Mouse (Mus musculus) lung, embryonic 14.5 days (tissue): ENCODE data around the gene Rpl28. TPM values are rescaled to one million over a fixed set of nuclear protein-coding genes. Genes with fewer than 3 reads are reported as not detected.

Source experiments
- ATAC-seq: fragments of 200-750 bp; cut with Nextera tagmentation; 2 replicates; pipeline ENCODE4 v1.8.0; 2017; ENCODE audit warnings: mild to moderate bottlenecking, moderate TSS enrichment, moderate library complexity; ENCODE audit not compliant: insufficient read depth
- DNase-seq: peaks from one replicate; pipeline ENCODE4 v3.0.0-alpha.2; 2015
- H3K27ac ChIP-seq: fragments of 300-500 bp; sonication (generic); 2 replicates; pipeline ENCODE4 v1.5.1; 2014; ENCODE audit warnings: low read depth, mild to moderate bottlenecking, moderate library complexity
- H3K27me3 ChIP-seq: fragments of 300-500 bp; sonication (generic); 2 replicates; pipeline ENCODE4 v1.6.1; 2014; ENCODE audit warnings: low read length, control low read depth; ENCODE audit not compliant: insufficient read depth
- H3K36me3 ChIP-seq: fragments of 300-500 bp; sonication (generic); 2 replicates; pipeline ENCODE4 v1.6.1; 2014; ENCODE audit warnings: control low read depth; ENCODE audit not compliant: insufficient read depth
- H3K4me1 ChIP-seq: fragments of 300-500 bp; sonication (generic); 2 replicates; pipeline ENCODE4 v1.6.1; 2014; ENCODE audit warnings: antibody characterized with exemption, control low read depth; ENCODE audit not compliant: insufficient read depth
- H3K4me2 ChIP-seq: fragments of 300-500 bp; sonication (generic); 2 replicates; pipeline ENCODE4 v1.6.1; 2014; ENCODE audit warnings: mild to moderate bottlenecking
- H3K4me3 ChIP-seq: fragments of 300-500 bp; sonication (generic); 2 replicates; pipeline ENCODE4 v1.5.1; 2014; ENCODE audit warnings: low read depth, low read length
- H3K9ac ChIP-seq: fragments of 300-500 bp; sonication (generic); 2 replicates; pipeline ENCODE4 v1.6.1; 2014
- H3K9me3 ChIP-seq: fragments of 300-500 bp; sonication (generic); 2 replicates; pipeline ENCODE4 v1.6.1; 2016; ENCODE audit warnings: low read depth, low read length, control low read depth
- CTCF ChIP-seq: IDR thresholded peaks from 2 replicates; pipeline ENCODE4 v1.5.1; 2016; ENCODE audit warnings: antibody characterized with exemption, low read depth
- WGBS: fragments of 180-500 bp; shearing (Covaris S2); extraction: QIAGEN DNeasy Blood & Tissue Kit; methylation state at CpG from one replicate; pipeline ENCODE4 v1.1.7; 2014; 5-methylcytosine and 5-hydroxymethylcytosine counted together
- polyA plus RNA-seq: library from polyadenylated mRNA; unstranded; fragments of >200 nt; fragmentation: Nextera tagmentation; extraction: Ambion mirVana; gene quantifications from 2 replicates; pipeline ENCODE4 v1.2.1, GENCODE M21; 2014

Rpl28 gene
- polyA plus RNA-seq, 1 experiment from 2014 or later, result 294 TPM

- DNase-seq (no peak), ATAC-seq (no peak)
- H3K4me1 ChIP-seq, result peaks cover 3% of the 10 kb centered on the region; the same call in 1 of the 2 replicates
- peaks cover 22% of the 10 kb centered on the region for H3K36me3 ChIP-seq
- no peak overlapping the region for H3K27ac ChIP-seq
- WGBS, result 78% methylated on average over 2 of the region's 2 CpGs
- no peak overlapping the region for H3K4me2 ChIP-seq
- no peak overlapping the region for H3K4me3 ChIP-seq
- no peaks in the 10 kb centered on the region for H3K9me3 ChIP-seq
- no peak overlapping the region for H3K9ac ChIP-seq
- TF ChIP-seq CTCF, result no peak
- H3K27me3 ChIP-seq, result no peaks in the 10 kb centered on the region
These were observed 43.5 kb upstream of the Rpl28 start for GRCm38 (mm10) chr7:4749169-4749568.

GRCm38 (mm10) chr7:4751971-4752820 lies 40.5 kb upstream of the Rpl28 start:
- Histone ChIP-seq H3K9ac (peak overlapping the region; percentile 13; the same call in 1 of the 2 replicates), H3K27ac (0 out of 2 replicates have a peak overlapping the region, but pooled peaks have one; percentile 22), H3K36me3 (peaks cover under 1% of the 10 kb centered on the region; the same call in 1 of the 2 replicates), H3K9me3 (no peaks in the 10 kb centered on the region), H3K4me2 (peak overlapping the region; percentile 60), H3K4me1 (peaks cover 3% of the 10 kb centered on the region; the same call in 1 of the 2 replicates), H3K4me3 (peak overlapping the region; percentile 41), H3K27me3 (no peaks in the 10 kb centered on the region)
- DNase-seq (peak; percentile 41), ATAC-seq (peak; percentile 81)
- TF ChIP-seq CTCF, result no peak
- WGBS, result 2% methylated on average over 29 of the region's 30 CpGs

- DNase-seq, result peak; percentile 96
- H3K4me3 ChIP-seq, result peak within 1 kb of the TSS; percentile 41
- TF ChIP-seq CTCF, result peak; percentile 27; the same call in 1 of the 2 replicates
- peak within 1 kb of the TSS; percentile 13; the same call in 1 of the 2 replicates for H3K9ac ChIP-seq
- H3K4me2 ChIP-seq, result peak within 1 kb of the TSS; percentile 60
- H3K36me3 ChIP-seq, result no peaks in the 10 kb centered on the region
- peak; percentile 94 for ATAC-seq
- H3K27ac ChIP-seq, result peak within 1 kb of the TSS; percentile 22; the same call in 1 of the 2 replicates
- peaks cover 3% of the 10 kb centered on the region; the same call in 1 of the 2 replicates for H3K4me1 ChIP-seq
- 2% methylated on average over 24 of the region's 24 CpGs for WGBS
- H3K27me3 ChIP-seq, result no peaks in the 10 kb centered on the region
- H3K9me3 ChIP-seq, result no peaks in the 10 kb centered on the region
These were observed 39.7 kb upstream of the Rpl28 start, which contains the start of gene Cox6b2 for GRCm38 (mm10) chr7:4752821-4753570. Gene Cox6b2, minus strand, starts transcription at chr7:4753094.

- Histone ChIP-seq H3K4me2 (no peak overlapping the region), H3K9me3 (no peaks in the 10 kb centered on the region), H3K9ac (no peak overlapping the region), H3K4me1 (no peaks in the 10 kb centered on the region), H3K27ac (no peak overlapping the region), H3K27me3 (no peaks in the 10 kb centered on the region), H3K4me3 (no peak overlapping the region), H3K36me3 (no peaks in the 10 kb centered on the region)
- 23% methylated on average over 1 of the region's 1 CpGs for WGBS
- no peak for TF ChIP-seq CTCF
- ATAC-seq (no peak), DNase-seq (no peak)
These were observed 33.0 kb upstream of the Rpl28 start for GRCm38 (mm10) chr7:4759670-4760069.

GRCm38 (mm10) chr7:4764946-4765710 lies 27.5 kb upstream of the Rpl28 start:
- Histone ChIP-seq H3K9ac (no peak overlapping the region), H3K27ac (no peak overlapping the region), H3K9me3 (no peaks in the 10 kb centered on the region), H3K4me2 (0 out of 2 replicates have a peak overlapping the region, but pooled peaks have one; percentile 10), H3K27me3 (no peaks in the 10 kb centered on the region), H3K36me3 (no peaks in the 10 kb centered on the region), H3K4me1 (no peaks in the 10 kb centered on the region), H3K4me3 (no peak overlapping the region)
- 17% methylated on average over 4 of the region's 4 CpGs for WGBS
- TF ChIP-seq CTCF, result no peak
- DNase-seq (no peak), ATAC-seq (no peak)

GRCm38 (mm10) chr7:4771202-4771601 lies 21.5 kb upstream of the Rpl28 start, which contains the start of gene Fam71e2:
Gene Fam71e2, minus strand, starts transcription at chr7:4771302.
- DNase-seq (no peak), ATAC-seq (no peak)
- TF ChIP-seq CTCF, result no peak
- no peak within 1 kb of the TSS for H3K4me2 ChIP-seq
- no peak within 1 kb of the TSS for H3K4me3 ChIP-seq
- H3K36me3 ChIP-seq, result no peaks in the 10 kb centered on the region
- no peak within 1 kb of the TSS for H3K9ac ChIP-seq
- H3K4me1 ChIP-seq, result no peaks in the 10 kb centered on the region
- H3K27me3 ChIP-seq, result peaks cover 5% of the 10 kb centered on the region
- H3K9me3 ChIP-seq, result no peaks in the 10 kb centered on the region
- WGBS, result 74% methylated on average over 3 of the region's 5 CpGs
- no peak within 1 kb of the TSS for H3K27ac ChIP-seq
